Mouse (Mus musculus) testis, adult 2 months (tissue): ENCODE measurements around the gene Tmem116.
A peak's percentile ranks its signal among the peaks of the same experiment; 100 is the strongest.
"Not testable (repeated sequence)": the region's sequence is repeated elsewhere in the genome, so short reads cannot be mapped to it uniquely, and the experiment has no call there.

ENCODE experiments used
- CTCF ChIP-seq: fragments of 200-500 bp; IDR thresholded peaks from 2 replicates; pipeline ENCODE4 v1.5.1; 2012; ENCODE audit warnings: low read depth, mild to moderate bottlenecking, inconsistent platforms, low read length, moderate library complexity; ENCODE audit not compliant: control insufficient read depth, insufficient read depth, insufficient replicate concordance
- POLR2A ChIP-seq: fragments of 200-500 bp; IDR thresholded peaks from 2 replicates; pipeline ENCODE4 v1.6.1; 2012; ENCODE audit warnings: low read depth, mild to moderate bottlenecking, inconsistent platforms, low read length, moderate library complexity; ENCODE audit not compliant: control insufficient read depth

GRCm38 (mm10) chr5:121519758-121520157 is 68.1 kb downstream of the Tmem116 start:
- not testable (repeated sequence) for TF ChIP-seq CTCF
- TF ChIP-seq POLR2A, result peak; percentile 68; the same call in 1 of the 2 replicates
